Mouse (Mus musculus) left cerebral cortex, postnatal 4 days (tissue): ENCODE data around the gene Aldh3b1. TPM values are rescaled to one million over a fixed set of nuclear protein-coding genes. Genes with fewer than 3 reads are reported as not detected.
"Not testable (repeated sequence)": the region's sequence is repeated elsewhere in the genome, so short reads cannot be mapped to it uniquely, and the experiment has no call there.

Source experiments
- DNase-seq: peaks from one replicate; pipeline ENCODE4 v3.0.0-alpha.2; 2022
- intact Hi-C: fragments of 180-260 bp; cut with DNase I; formaldehyde crosslinking; loops from one replicate; pipeline ENCODE4 v1.15.1; 2025
- total RNA-seq, 2 experiments: library from RNA; stranded (reverse); gene quantifications; 2 replicates each; pipeline ENCODE4 v1.2.3; 2021

The Aldh3b1 gene
- 1 to 10 TPM; 1.5 to 1.9 TPM for total RNA-seq

GRCm38 (mm10) chr19:3929211-3929941, at the start of gene Aldh3b1:
Aldh3b1 (minus strand) TSS chr19:3929808.
- intact Hi-C loops: no loop called here
- peak; percentile 82 for DNase-seq

GRCm38 (mm10) chr19:3975866-3976265, 46.3 kb upstream of the Aldh3b1 start:
- intact Hi-C loops: no loop called here
- DNase-seq: no peak

DNA sequence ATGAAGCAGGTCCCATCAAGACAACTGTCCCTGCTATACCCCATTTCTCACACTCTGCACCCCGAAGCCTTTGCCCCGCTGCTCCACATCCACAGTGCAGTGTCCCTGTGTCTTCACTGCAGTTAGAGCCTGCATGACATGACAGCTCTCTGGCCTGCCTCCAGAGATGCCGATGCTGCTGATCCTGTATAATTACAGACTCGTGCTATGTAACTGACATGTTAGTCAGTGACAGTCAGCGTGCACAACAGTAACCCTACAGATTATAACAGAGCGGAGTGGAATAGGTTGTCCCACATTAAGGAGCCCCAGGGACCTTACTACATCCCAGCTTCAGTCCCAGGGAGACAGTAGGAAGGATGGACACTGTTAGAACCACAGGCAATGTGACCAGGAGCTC, 45.0 kb upstream of the Aldh3b1 start:
- intact Hi-C loops, DNase-seq: not testable (repeated sequence)

DNA sequence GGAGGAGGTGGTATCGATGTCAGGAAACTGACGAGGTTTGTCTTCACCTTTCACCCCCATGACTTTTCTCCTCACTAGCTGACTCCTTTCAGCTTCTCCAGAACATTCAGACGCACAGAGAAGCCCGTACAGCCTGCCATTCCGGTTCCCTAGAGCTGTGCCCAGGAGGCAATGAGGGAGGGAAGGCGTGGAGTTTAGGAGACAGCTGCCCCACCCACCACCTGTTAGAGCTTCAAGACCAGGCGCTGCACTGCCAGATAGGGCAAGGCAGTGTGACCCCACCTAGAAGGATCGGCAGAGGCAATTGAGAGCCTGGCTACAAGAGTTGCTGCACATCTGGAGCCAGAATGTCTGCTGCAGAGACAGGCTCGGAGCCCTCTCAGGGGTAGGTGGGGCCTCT, 42.6 kb upstream of the Aldh3b1 start, which contains the start of gene Aldh3b2:
Gene Aldh3b2, plus strand, starts transcription at position 100 of the 400 bp plus-strand sequence.
- intact Hi-C loops: no loop called here
- no peak for DNase-seq

DNA sequence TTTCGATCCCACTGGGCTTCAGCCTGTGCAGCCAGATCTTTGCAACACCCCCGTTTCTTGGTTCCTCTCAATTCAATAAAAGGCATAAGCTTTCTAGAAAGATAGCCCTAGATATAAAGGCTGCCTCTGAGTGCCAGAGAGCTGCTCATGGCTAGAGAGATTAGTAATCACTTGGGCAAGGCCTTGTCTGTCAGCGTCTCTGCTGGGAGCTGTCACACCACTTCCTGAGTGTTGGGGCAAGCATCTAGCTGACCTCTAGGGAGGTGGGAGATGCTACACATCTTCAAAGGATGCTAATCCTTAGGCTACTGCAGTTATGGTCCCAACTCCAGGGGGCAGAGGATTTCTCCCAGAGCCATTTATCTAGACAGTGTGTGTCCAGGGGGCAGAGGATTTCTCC, 37.6 kb upstream of the Aldh3b1 start:
- intact Hi-C loops: no loop called here
- no peak for DNase-seq

DNA sequence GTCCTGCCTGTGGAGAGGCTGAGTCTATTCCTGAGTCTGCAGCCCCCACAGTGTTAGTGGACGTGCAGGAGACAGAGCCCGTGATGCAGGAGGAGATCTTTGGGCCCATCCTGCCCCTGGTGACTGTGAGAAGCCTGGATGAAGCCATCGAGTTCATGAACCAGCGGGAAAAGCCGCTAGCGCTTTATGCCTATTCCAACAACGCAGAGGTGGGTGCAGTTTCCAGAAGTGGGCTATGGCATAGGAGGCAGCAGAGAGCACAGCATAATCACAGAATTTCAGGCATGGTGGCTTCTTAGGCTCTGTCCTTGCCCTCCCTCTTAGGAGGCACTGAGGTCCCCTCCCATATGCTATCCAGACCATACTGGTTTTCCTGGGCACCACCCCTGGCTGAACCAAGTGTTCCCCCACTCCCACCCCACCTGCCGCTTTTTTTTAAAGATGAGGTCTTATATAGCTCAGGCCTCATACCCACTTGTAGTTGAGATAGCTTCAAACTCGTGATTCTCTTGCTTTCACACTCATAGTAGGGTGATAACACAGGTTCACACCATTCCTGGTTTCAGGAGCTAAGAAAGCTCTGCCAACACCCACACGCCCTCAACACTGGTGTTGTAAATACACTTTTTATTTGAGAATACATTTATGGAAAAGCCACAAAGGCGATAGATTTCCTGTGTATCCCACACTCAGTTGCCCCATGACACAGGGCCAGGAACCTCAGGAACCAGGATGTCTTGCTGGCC, 36.9 kb upstream of the Aldh3b1 start:
- DNase-seq: no peak
- intact Hi-C loops: no loop called here

DNA sequence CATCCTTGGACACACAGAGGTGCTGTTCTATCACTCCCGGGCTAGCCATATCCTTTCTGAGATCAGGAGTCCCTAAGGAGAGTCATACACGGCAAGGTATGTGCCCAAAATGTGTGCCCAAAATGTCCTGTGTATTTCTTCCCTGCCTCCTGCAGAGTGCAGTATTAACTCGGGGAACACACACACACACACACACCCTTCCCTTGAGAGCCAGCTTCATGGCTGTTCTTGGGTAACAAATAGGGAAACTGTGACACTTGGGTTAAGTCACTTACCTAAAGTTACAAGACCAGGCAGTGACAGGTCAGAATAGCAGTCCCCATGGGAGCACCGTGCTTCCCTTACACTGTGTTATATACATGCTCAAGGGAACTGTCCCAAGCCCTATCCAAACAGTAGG, 34.4 kb upstream of the Aldh3b1 start:
- intact Hi-C loops: no loop called here
- DNase-seq: no peak

GRCm38 (mm10) chr19:3962469-3962868, 32.9 kb upstream of the Aldh3b1 start:
- intact Hi-C loops: no loop called here
- DNase-seq: no peak

GRCm38 (mm10) chr19:3961805-3962204, 32.2 kb upstream of the Aldh3b1 start:
- intact Hi-C loops, DNase-seq: not testable (repeated sequence)

DNA sequence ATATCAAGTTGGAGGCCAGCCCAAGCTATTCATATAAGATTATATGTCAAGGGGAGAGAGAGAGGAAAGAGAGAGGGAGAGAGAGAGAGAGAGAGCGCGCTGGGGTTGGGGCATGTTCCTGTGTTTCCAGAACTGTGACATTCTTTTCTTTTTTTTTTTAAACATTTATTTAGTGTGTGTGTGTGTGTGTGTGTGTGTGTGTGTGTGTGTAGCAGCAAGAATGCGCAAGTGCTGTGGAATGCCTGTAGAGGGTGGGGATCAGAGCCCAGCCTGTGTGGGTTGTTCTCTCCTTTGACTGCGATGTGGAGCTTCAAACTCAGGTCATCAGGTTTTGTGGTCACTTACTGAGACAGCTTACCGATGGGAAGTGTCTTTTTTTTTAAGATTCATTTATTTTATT, 30.6 kb upstream of the Aldh3b1 start:
- intact Hi-C loops: no loop called here

DNA sequence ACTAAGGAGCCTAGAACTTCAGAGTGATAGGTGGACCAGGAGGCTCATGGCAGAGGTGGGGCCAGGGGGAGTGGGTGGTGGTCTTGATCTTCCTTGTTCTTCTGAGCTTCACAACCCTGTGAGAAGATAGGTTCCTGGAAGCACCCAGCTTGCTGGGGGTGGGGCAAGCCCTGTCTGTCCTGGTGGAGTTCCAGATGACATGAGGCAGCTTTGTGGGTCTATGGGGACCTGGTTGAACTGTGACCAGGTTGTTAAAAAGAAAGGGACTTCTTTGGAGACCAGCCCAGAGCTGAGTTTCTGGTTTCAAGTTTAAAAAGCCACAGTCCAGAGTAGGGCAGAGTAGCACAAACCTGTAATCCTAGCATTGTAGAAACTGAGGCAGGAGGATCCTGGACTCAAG, 29.4 kb upstream of the Aldh3b1 start:
- intact Hi-C loops: loop anchor here (10.0 kb wide), 1 partner anchor 126 kb away; the partner anchor contains the start of gene Cabp2
- no peak for DNase-seq

More for the DNA sequence above, 30.6 kb upstream of the Aldh3b1 start:
- no peak for DNase-seq

DNA sequence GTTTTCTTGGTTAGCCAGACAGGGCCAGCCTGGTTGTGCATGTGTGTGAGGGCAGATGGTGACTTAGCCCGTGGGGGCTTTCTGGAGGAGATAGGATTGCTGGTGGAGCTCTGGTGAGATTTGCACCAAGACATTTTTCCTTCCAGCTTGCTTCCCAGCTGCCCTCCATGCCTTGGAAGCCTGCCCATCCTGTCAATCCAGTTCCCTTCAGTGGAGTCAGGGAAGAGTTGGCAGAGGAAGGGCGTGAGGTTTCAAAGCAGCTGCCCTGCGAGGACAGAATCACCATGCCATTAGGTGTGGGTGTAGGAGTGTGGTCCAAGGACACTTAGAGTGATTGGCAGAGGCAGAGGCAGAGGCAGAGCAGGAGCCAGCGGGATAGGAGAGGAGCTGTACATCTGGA, 28.9 kb upstream of the Aldh3b1 start, which contains the start of gene Aldh3b3:
Gene Aldh3b3, plus strand, starts transcription at position 176 of the 400 bp plus-strand sequence.
- peak; percentile 73 for DNase-seq
- intact Hi-C loops: loop anchor here (10.0 kb wide), 1 partner anchor 126 kb away; the partner anchor contains the start of gene Cabp2

DNA sequence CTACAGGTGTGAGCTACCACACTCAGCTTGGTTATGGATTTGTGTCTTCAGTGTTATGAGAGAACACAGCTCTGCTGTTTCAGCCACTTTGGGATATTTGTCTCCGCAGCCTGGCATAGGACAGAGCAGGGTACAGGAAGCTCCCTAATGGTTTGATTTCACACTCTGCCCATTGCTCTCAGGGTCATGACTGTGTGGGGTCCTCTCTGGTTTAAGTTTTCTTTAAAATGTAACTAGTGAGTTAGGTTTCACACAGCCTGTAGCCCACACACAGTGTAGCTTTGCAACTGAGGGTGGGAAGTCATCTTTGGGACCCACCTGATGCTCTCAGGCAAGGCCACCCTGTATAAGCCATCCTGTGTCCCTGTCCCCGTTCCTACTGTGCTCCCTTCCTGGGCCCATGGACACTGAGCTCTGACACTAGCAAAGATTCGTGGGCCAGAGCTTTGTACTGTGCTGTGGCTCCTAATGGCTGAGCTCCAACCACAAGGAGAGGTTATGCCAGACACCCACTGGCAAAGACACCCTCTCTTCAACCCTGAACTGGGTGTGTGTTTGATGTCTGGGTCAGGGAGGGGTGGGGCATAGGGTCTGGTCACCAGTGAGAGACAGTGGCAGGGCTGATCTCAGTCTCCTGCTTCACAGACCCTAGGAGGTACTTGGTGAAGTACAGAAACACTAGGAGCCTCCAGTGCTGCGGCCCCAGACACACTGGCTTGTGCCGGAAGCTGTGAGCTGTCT, 27.9 kb upstream of the Aldh3b1 start:
- DNase-seq: not testable (repeated sequence)
- intact Hi-C loops: loop anchor here (10.0 kb wide), 1 partner anchor 127 kb away; the partner anchor contains the start of gene Cabp2

GRCm38 (mm10) chr19:3955804-3956203, 26.2 kb upstream of the Aldh3b1 start:
- no peak for DNase-seq
- intact Hi-C loops: loop anchor here (10.0 kb wide), 1 partner anchor 129 kb away; the partner anchor contains the start of gene Cabp2

- DNase-seq: no peak
- intact Hi-C loops: loop anchor here (10.0 kb wide), 1 partner anchor 130 kb away; the partner anchor contains the start of gene Cabp2
Observed at GRCm38 (mm10) chr19:3955033-3955432, 25.4 kb upstream of the Aldh3b1 start.

DNA sequence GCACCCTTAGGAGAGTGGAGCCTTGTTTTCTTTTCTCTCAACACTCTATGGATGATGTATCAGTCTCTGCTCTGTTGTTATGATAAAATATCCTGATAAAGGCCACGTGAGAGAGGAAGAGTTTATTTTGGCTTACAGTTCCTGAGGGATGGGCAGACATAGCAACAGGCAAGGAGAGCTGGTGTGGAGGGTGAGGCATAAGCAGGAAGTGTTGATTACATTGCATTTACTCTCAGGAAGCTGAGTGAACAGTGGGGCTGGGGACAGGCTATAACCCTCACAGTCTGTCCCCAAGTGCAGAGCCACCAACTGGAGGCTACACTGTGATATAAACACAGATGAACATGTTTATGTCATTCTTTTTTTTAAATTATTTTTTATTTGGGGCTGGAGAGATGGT, 22.5 kb upstream of the Aldh3b1 start:
- intact Hi-C loops: loop anchor here (10.0 kb wide), 1 partner anchor 133 kb away; the partner anchor contains the start of gene Cabp2
- no peak for DNase-seq

DNA sequence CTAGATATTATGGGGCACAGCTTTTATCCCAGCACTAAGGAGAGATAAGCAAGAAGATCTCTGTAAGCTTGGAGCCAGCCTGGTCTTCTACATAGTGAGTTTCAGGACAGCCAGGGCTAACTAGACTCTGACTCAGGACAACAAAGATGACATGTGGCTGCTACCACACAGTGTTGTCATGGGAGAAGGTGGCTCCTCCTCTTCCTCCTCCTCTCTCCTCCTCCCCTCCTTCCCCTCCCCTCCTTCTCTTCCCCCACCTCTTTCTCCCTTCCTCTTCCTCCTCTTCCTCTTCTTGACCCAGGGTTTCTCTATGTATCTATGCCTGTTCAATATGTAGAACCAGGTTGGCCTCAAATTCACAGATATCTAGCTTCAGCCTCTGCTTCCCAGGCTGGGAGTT, 21.9 kb upstream of the Aldh3b1 start:
- intact Hi-C loops: loop anchor here (10.0 kb wide), 1 partner anchor 133 kb away; the partner anchor contains the start of gene Cabp2
- no peak for DNase-seq

- intact Hi-C loops: loop anchor here (10.0 kb wide), 1 partner anchor 134 kb away; the partner anchor contains the start of gene Cabp2
- no peak for DNase-seq
Observed at GRCm38 (mm10) chr19:3950331-3950730, 20.7 kb upstream of the Aldh3b1 start.

DNA sequence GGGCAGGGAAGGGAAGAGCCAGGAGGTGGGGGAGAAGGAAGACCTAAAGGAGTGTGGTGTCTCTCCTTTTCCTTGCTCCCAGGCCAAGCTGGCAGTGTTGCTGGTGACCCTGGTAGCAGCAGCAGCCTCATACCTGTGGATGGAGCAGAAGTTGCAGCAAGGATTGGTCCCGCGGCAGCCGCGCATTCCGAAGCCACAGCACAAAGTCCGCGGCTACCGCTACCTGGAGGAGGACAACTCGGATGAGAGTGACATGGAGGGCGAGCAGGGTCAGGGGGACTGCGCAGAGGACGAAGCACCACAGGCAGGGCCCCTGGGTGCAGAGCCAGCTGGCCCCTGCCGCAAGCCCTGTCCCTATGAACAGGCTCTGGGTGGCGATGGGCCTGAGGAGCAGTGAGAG, 18.9 kb upstream of the Aldh3b1 start:
- no peak for DNase-seq
- intact Hi-C loops: no loop called here

- intact Hi-C loops: no loop called here
- no peak for DNase-seq
Observed at GRCm38 (mm10) chr19:3947813-3948212, 18.2 kb upstream of the Aldh3b1 start.

GRCm38 (mm10) chr19:3946715-3947114, 17.1 kb upstream of the Aldh3b1 start:
- intact Hi-C loops: no loop called here
- DNase-seq: peak; percentile 71
